Mouse (Mus musculus) G1E (cell line): ENCODE measurements around the gene Rnf182. TPM values are rescaled to one million over a fixed set of nuclear protein-coding genes. Genes with fewer than 3 reads are reported as not detected.

ENCODE experiments used
- ATAC-seq: 2 replicates; pipeline ENCODE4 v1.8.0; 2016; ENCODE audit warnings: mild to moderate bottlenecking; ENCODE audit not compliant: insufficient number of reproducible peaks, poor library complexity, low FRiP score, severe bottlenecking; ENCODE audit errors: extremely low read depth
- DNase-seq: peaks from one replicate; pipeline ENCODE4 v3.0.0; 2012; ENCODE audit warnings: low spot score
- H3K27me3 ChIP-seq: 2 replicates; pipeline ENCODE4 v1.6.1; 2012; ENCODE audit warnings: mild to moderate bottlenecking, low read length, inconsistent platforms; ENCODE audit not compliant: insufficient read depth
- H3K36me3 ChIP-seq: replicated peaks from 2 replicates; pipeline ENCODE3; 2012; ENCODE audit warnings: mild to moderate bottlenecking, inconsistent platforms
- H3K4me1 ChIP-seq: 2 replicates; pipeline ENCODE4 v1.6.1; 2012; ENCODE audit warnings: low read depth, low read length, inconsistent platforms, mixed read lengths; ENCODE audit not compliant: insufficient read depth
- H3K4me3 ChIP-seq: 2 replicates; pipeline ENCODE4 v1.5.1; 2012; ENCODE audit warnings: low read depth, mild to moderate bottlenecking, inconsistent platforms, low read length, moderate library complexity, mixed read lengths
- H3K9me3 ChIP-seq: replicated peaks from 2 replicates; pipeline ENCODE4 v1.6.1; 2012; ENCODE audit warnings: inconsistent platforms
- CTCF ChIP-seq: IDR thresholded peaks from 2 replicates; pipeline ENCODE4 v1.5.1; 2012; ENCODE audit warnings: low read depth, low read length, inconsistent platforms, mixed read lengths
- GATA1 ChIP-seq: IDR thresholded peaks from 2 replicates; pipeline ENCODE4 v1.6.1; 2012; ENCODE audit warnings: borderline replicate concordance, low read length, inconsistent platforms, mixed read lengths
- GATA2 ChIP-seq: IDR thresholded peaks from 2 replicates; pipeline ENCODE4 v1.6.1; 2012; ENCODE audit warnings: low read depth, low read length, inconsistent platforms, borderline replicate concordance
- POLR2AphosphoS5 ChIP-seq: IDR thresholded peaks from 2 replicates; pipeline ENCODE4 v1.6.1; 2012; ENCODE audit warnings: low read depth, low read length, inconsistent platforms; ENCODE audit not compliant: insufficient replicate concordance
- TAL1 ChIP-seq: conservative IDR thresholded peaks from 2 replicates; pipeline ENCODE4 v1.6.1; 2012; ENCODE audit warnings: low read depth, low read length, inconsistent platforms, mixed read lengths
- polyA plus RNA-seq: library from polyadenylated mRNA; stranded (reverse); fragments of >175 nt; gene quantifications from 2 replicates; pipeline ENCODE4 v1.2.3, GENCODE M21; 2012
- total RNA-seq, 2 experiments: library from RNA; stranded (forward) in 1 of 2; stranded (reverse) in 1 of 2; fragments of 200-1000 nt in 1 of 2; fragments of >200 nt in 1 of 2; fragmentation: Nextera tagmentation in 1 of 2; gene quantifications; 2 replicates each; pipeline ENCODE4 v1.2.3; 2014 to 2017

Rnf182 gene
- total and polyA plus RNA-seq, 3 experiments = 0.05 TPM; not detected in 2

DNA sequence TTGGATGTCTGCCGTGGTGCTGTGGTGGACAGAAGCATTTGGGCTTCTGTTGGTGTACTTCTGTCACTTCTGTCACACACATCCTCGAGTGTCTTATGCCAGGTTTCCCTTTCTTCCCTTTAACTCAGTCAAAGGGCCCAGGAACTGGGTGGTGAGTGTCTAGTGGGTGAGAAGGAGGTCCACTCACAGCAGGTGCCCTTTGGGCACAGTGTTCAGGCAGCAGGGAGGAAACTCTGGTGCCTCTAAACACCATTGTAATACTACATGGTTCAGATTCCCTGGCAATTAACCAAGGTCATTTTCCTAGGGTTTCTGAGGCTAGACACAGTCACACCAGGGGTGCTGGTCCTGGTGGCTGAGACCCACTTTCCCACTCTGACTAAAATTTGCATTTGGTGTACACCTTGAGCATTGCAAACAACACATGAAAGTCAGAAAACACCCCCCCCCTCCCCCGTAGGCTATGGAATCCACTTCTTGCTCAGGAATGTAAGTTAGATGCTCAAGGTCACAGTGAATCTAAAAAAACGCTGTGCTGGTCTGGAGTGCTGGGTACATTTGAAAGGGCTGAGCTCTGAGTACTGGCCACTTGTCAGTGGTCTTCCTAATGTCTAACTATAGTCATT, 4.2 kb downstream of the Rnf182 start:
- ATAC-seq = no peak
- Histone ChIP-seq H3K9me3 (no peaks in the 10 kb centered on the region), H3K36me3 (no peaks in the 10 kb centered on the region), H3K4me3 (no peak overlapping the region), H3K4me1 (no peaks in the 10 kb centered on the region), H3K27me3 (peaks cover 17% of the 10 kb centered on the region)
- no peak for TF ChIP-seq CTCF
- TF ChIP-seq TAL1 = no peak
- TF ChIP-seq GATA2 = no peak
- no peak for TF ChIP-seq GATA1
- no peak for TF ChIP-seq POLR2AphosphoS5
- no peak for DNase-seq

- no peaks in the 10 kb centered on the region; the same call in 1 of the 2 replicates for H3K27me3 ChIP-seq
- no peaks in the 10 kb centered on the region for H3K9me3 ChIP-seq
- no peak for DNase-seq
- no peak overlapping the region for H3K4me3 ChIP-seq
- no peaks in the 10 kb centered on the region for H3K36me3 ChIP-seq
- ATAC-seq = no peak
- TF ChIP-seq POLR2AphosphoS5 = no peak
- no peak for TF ChIP-seq CTCF
- TF ChIP-seq TAL1 = no peak
- TF ChIP-seq GATA2 = no peak
- no peak for TF ChIP-seq GATA1
- H3K4me1 ChIP-seq = no peaks in the 10 kb centered on the region
Measured at GRCm38 (mm10) chr13:43627922-43628321, 12.4 kb downstream of the Rnf182 start.

DNA sequence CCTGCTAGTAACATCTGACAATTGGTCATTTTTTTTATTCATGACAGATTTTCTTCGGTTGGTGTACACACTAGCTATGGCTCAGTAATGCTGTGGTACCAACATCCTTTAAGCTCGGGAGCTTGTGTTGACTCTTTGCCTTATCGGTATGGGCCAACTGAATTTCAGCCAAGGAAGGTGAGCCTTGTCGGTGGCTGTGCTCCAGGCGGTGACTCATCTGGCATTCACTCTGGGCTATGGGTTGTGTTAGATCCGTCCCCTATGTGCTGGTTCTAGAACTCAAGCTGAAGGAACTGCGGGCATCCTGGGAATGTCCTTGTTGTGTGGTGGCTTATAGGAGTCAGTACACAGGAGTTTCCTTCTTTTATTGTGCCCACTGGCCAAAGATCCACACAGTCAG, 14.3 kb downstream of the Rnf182 start:
- Histone ChIP-seq H3K36me3 (no peaks in the 10 kb centered on the region), H3K9me3 (no peaks in the 10 kb centered on the region), H3K4me3 (no peak overlapping the region), H3K4me1 (no peaks in the 10 kb centered on the region), H3K27me3 (no peaks in the 10 kb centered on the region; the same call in 1 of the 2 replicates)
- DNase-seq = no peak
- no peak for TF ChIP-seq GATA2
- no peak for TF ChIP-seq CTCF
- TF ChIP-seq GATA1 = no peak
- TF ChIP-seq POLR2AphosphoS5 = no peak
- TF ChIP-seq TAL1 = no peak
- no peak for ATAC-seq

DNA sequence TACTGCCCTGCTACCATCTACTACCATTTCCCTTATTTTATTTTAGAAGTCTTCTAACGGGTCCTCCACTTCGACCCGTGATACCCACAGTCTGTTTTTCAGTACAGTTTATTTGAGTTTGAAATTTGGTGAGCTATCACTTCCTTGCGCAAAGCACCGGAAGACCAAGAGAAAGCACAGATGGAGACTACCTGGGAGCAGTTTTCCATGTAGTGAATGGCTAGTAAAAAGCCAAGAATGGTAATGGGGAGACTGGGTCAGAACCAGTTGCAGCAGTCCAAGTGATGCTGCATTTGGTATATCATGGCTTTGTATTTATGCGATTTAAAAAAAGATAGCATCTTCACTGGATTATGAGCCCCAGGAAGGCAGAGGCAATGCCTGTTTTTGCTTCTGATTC, 15.8 kb downstream of the Rnf182 start:
- no peaks in the 10 kb centered on the region; the same call in 1 of the 2 replicates for H3K27me3 ChIP-seq
- no peak overlapping the region for H3K4me3 ChIP-seq
- TF ChIP-seq CTCF (no peak), GATA2 (no peak), TAL1 (no peak), POLR2AphosphoS5 (no peak), GATA1 (no peak)
- H3K9me3 ChIP-seq = no peaks in the 10 kb centered on the region
- H3K4me1 ChIP-seq = no peaks in the 10 kb centered on the region
- ATAC-seq (no peak), DNase-seq (no peak)
- no peaks in the 10 kb centered on the region for H3K36me3 ChIP-seq

DNA sequence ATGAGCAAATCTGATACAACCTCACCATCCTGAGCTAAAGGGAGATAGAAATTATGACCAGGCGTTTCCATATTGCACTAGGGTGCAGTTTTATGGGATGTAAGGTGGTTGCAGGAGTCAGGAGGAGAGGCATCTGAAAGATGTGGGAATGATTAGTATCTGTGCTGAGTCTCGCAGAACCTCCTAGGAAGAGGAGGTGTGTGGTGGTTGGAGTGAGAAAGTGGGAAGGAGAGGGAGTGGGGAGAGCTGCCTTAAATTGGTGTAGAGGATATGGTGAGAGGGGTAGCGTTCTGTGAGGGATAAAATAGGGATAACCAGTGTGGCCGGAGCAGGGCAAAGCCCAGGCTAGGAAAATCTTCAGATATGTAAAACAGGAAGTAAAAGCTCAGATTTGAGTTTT, 17.5 kb downstream of the Rnf182 start:
- H3K9me3 ChIP-seq = no peaks in the 10 kb centered on the region
- H3K4me1 ChIP-seq = no peaks in the 10 kb centered on the region
- no peaks in the 10 kb centered on the region; the same call in 1 of the 2 replicates for H3K27me3 ChIP-seq
- no peak for TF ChIP-seq TAL1
- H3K4me3 ChIP-seq = no peak overlapping the region
- DNase-seq (no peak), ATAC-seq (no peak)
- H3K36me3 ChIP-seq = no peaks in the 10 kb centered on the region

DNA sequence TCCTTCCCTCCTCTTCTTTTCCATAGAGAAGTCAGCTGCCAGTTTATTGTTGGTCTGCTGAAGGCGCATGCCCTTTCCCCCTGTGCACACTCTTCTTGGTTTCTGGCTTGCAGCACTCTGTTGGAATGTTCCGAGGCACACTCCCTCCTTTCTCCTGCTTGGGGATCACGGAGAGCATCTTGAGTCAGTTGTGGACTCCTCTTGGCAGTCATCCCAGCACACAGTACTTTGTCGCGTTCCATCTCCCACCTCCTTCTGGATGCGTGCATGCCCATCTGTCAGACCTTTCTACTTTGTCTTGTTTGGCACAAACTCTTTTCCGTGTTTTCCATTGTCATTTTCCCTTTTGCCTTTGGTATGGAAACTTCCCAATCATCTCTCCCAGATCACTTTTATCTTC, 22.2 kb downstream of the Rnf182 start:
- ATAC-seq = no peak
- H3K27me3 ChIP-seq = no peaks in the 10 kb centered on the region
- no peaks in the 10 kb centered on the region for H3K4me1 ChIP-seq
- no peak overlapping the region for H3K4me3 ChIP-seq
- H3K36me3 ChIP-seq = no peaks in the 10 kb centered on the region
- H3K9me3 ChIP-seq = no peaks in the 10 kb centered on the region
- TF ChIP-seq TAL1 (no peak), GATA2 (no peak), POLR2AphosphoS5 (no peak), CTCF (no peak), GATA1 (no peak)
- DNase-seq = no peak

GRCm38 (mm10) chr13:43644991-43645390, 29.5 kb downstream of the Rnf182 start:
- Histone ChIP-seq H3K4me3 (no peak overlapping the region), H3K27me3 (no peaks in the 10 kb centered on the region), H3K36me3 (no peaks in the 10 kb centered on the region), H3K9me3 (no peaks in the 10 kb centered on the region), H3K4me1 (no peaks in the 10 kb centered on the region)
- ATAC-seq = no peak
- no peak for TF ChIP-seq CTCF
- TF ChIP-seq GATA2 = no peak
- TF ChIP-seq POLR2AphosphoS5 = no peak
- no peak for TF ChIP-seq TAL1
- no peak for TF ChIP-seq GATA1
- DNase-seq = no peak
